Mouse (Mus musculus): ENCODE data around the gene Mesp1.
"Not testable (repeated sequence)": the region's sequence is repeated elsewhere in the genome, so short reads cannot be mapped to it uniquely, and the experiment has no call there.

Mesp1 gene

DNA sequence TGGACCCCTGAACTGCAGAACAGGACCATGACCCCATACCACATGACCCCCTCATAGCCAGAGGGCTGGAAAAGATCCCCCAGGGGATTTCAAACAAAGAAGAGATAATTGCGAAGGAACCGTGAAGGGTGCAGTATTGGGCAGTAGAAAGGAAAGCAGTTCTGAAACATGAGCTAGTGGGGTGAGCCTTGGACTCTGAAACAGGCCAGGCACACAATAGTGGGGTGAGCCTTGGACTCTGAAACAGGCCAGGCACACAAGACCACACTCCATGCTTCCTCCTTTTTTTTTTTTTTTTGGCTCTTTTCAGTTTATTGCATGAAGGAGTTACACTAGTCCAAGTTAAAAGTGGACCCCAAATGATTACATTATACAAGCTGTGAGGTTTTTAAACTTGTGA lies 3.8 kb downstream of the Mesp1 start:
- in situ Hi-C loops (cut with MboI) = not testable (repeated sequence)

- in situ Hi-C loops (cut with MboI) = no loop called here
Observed at GRCm38 (mm10) chr7:79786295-79786694, 7.3 kb downstream of the Mesp1 start.

DNA sequence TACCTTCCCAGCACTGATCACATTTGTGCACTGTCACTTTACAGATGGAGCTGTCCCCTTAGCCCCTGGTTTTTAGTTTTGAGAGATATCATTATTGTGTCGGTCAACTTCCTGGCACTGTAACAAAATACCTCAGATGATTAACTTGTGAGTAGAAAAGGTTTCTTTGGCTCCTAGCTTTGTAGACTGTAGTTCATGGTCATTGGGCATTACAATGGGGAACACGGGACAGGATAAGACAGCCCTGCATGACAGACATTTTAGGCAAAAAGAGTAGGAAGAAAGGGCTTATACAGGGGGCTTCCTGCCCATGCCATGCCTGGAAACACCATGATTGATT lies 11.1 kb downstream of the Mesp1 start:
- in situ Hi-C loops (cut with MboI) = no loop called here

DNA sequence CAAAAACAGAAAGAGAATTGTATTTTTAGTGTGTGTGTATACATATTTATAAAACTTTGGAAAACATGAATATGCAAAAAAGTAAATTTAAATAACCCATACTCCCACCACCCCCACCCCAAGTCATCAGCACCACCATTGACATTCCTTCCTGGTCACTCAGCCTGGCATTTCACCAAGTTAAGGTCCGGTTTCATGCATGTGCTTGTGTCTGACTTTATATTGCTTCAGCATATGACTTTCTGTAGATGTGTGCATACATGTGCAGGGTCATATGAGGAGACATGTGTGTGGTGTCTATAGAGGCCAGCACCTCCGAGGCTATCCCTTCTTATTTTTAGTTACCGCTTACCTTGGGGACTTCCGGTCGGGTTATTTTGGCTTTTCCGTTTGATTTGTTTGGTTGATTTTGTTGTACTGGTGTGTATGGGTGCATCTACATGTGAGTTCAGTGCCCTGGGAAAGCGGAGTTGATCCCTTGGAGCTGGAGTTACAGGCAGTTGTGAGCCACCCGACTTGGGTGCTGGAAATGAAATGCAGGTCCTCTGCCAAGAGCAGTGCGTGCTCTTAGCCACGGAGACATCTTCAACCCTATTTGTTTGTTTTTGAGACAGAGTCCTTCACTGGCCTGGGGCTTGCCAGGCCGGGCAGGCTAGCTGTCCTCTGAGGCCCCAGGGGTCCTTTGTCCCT lies 11.6 kb downstream of the Mesp1 start:
- in situ Hi-C loops (cut with MboI) = no loop called here

- in situ Hi-C loops (cut with MboI) = no loop called here
Observed at GRCm38 (mm10) chr7:79780647-79781626, 12.7 kb downstream of the Mesp1 start.

DNA sequence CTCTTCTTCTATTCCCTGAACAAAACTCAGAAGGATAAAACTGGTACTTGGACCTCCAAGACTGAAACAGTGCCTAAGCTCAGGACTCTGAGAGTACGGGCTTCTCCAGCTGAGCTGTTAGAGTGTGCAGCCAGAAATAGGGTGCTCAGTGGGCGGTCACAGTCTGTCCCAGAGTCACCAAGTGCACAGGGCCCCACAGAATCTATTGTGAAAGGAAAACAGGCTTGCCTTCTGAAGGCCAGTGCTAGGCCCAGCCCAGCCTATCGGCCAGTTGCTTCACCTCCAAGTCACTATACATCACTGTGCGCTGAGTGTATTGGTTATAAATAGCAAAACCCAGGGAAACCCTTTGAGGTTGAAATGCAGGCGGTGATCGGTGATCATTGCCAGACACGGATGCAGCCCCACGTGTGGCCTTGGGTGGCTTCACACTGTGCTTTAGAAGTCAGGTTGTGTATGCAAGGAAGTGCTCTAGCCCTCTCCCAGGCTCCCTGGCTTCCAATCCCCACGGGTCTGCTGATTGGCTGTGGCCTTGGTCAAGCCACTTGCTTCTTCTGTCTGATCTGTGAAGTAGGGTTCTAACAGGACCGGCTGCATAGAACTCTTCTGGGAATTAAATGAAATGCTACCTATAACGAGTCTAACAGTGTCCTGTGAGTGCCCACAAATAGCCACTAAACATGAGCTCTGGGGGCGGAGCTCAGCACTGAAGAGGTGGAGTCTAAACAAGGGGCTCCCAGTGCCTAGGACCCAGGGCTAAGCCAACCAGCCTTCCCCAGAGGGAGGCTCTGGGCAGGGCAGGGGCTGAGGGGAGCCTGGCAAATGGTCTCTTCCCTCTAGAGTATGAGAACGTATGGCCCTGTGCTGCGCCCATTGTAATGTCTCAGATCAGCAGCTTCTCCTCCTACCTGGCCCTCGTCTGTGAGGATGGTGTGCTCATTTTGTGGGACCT lies 21.8 kb downstream of the Mesp1 start:
- in situ Hi-C loops (cut with MboI) = no loop called here

GRCm38 (mm10) chr7:79769664-79770063 lies 23.9 kb downstream of the Mesp1 start:
- in situ Hi-C loops (cut with MboI) = no loop called here

DNA sequence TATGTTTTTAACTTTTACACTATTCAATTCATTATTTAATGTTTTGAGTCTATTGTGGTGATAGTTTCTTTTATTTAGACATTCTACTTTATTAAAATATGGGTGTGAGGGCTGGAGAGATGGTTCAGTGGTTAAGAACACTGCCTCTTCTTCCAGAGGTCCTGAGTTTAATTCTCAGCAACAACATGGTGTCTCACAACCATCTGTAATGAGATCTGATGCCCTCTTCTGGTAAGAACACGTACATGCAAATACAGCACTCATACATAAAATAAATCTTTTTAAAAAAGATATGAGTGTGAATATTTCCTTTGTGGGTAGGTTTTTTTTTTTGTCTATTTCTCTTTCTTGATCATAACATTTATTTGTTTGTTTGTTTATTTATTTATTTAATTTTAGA lies 27.6 kb downstream of the Mesp1 start:
- in situ Hi-C loops (cut with MboI) = no loop called here

DNA sequence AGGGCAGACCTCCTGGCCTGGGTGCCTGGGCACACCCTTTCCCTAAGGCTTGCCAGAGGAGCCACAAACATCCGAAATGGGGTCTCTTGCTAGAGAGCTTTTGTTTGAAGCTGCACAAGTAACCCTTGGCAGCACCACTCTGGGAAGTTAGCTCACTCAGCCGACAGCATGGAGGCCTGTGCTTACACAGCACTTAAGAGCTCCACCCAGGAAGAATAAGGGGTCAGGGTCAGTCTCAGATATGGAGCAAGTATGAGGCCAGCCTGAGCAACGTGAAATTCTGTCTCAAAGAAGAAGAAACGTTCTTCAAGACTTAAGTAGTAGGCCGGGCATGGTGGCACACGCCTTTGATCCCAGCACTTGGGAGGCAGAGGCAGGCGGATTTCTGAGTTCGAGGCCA lies 31.5 kb downstream of the Mesp1 start:
- in situ Hi-C loops (cut with MboI) = no loop called here

DNA sequence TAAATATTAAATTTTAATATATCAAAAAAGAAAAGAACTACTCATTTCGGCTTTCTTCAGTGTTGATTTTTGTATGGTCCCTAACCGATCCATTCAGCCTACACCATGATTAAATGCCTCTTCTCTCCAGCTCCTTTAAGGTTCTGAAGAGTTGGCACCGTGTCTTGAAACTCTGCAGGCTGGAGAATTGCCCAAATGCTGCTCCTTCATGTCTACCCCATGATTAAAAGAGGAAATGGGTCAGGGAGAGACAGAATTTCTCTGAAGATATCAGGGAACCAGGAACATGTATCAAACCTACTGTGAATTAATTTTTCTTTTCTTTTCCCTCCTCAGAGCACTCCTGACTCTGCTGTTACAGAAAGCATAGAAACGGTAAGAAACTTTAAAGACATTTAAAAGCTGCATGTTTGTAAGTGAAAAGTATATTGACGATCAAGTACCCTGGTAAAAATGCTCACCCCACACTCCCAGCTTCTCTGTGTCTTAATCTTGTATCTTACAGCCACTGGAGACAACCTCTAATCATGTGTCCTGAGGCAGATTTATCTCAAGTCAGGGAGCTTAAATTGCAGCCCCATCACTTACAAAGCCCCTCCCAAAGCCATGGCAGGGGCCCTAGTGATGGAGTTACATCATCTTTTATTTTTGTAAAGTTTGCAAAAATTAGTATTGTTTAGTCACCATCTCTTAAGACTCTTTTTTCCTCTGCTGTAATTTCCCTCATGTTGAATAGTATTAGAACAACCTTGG lies 32.3 kb downstream of the Mesp1 start:
- in situ Hi-C loops (cut with MboI) = no loop called here

DNA sequence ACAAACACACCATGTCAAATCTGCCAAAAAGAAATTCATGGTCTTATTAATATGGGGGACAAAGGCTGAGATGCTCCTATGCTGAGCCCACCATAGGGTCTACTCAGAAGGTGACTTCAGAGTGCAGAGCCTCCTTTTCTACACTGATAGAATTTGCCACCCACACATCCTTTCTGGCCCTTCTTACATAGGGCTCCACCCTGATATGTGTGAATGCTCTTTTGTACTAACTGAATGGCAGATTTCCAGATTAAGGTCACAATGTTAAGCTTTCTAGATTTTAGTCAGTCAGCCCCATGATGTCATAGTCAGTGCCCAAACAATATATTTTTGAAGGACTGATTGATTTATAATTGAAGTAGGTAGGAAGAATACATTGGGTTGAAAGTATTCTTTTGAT lies 33.8 kb downstream of the Mesp1 start:
- in situ Hi-C loops (cut with MboI) = no loop called here

DNA sequence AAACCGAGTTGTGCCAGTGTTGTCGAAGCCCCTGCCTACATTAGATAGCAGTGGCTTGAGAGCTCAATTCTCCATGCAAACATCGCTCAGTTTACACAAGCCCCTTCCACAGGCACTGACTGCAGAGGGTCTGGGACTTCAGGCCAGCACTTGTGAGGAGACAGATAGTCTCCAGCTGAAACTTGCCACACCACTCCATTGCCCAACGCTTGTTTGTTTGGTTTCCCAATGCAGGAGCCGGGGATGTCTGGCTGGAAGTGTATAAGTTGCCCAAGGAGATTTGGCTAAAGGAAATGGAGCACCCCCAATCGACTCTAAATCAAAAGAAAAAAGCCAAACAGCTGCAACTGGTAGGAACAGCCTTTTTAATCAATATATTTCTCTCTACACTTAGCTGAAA lies 35.4 kb downstream of the Mesp1 start:
- in situ Hi-C loops (cut with MboI) = no loop called here

DNA sequence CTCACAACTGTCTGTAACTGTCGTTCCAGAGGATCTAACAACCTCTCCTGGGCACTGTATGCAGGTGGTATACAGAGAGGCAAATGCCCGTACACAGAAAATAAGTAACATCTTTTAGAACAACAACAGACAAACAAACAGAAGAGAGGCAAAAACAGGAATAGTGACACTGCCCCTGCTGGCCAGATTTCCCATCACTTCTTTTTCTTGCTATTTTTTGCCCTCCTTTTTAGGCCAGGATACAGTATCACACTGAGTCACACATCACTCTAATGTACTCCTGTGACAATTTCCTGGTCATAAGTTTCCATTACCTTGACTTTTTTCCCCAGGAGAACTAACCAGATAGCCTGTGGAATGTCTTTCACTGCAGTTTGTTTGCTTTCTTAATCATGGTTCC lies 37.3 kb downstream of the Mesp1 start:
- in situ Hi-C loops (cut with MboI) = no loop called here

- in situ Hi-C loops (cut with MboI) = no loop called here
Observed at GRCm38 (mm10) chr7:79749511-79749910, 44.1 kb downstream of the Mesp1 start.

DNA sequence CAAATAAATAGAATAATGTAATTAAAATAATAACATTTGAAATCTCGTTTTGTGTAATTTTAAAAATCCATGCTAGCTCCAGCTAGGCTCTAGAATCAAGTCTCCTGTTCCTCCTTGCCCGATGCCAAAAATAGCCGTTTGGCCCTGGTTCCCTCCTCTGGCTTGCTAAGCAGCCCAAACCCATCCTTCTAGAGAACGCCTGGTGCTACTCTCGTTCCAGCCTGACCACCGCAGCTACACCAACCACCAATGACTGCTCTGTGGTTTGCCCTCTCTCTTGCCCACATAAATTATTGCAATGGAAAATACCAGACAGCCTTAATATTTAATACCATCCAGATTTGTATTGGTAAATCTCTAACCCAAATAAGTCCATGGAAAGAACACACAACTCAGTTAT lies 45.9 kb downstream of the Mesp1 start:
- in situ Hi-C loops (cut with MboI) = no loop called here

GRCm38 (mm10) chr7:79744585-79744984 lies 49.0 kb downstream of the Mesp1 start:
- in situ Hi-C loops (cut with MboI) = no loop called here

DNA sequence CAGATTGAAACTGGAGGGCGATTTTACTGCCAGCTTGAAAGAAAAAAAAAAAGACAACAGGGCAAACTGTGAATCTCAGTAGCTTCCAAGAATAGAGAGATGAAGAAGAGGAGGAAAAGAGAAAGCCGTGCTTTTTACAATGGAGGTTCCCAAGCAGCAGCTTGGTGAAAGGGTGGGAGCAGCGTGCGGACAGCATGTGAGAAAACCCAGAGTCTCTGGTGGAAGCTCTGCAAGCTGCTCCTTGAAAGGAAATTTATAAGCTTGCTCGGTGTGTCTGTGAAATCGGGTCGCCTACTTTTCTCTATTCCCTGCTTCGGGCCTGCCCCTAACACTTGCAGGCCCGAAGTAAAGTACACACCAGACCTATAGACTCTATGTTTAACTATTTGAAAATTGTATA lies 49.5 kb downstream of the Mesp1 start:
- in situ Hi-C loops (cut with MboI) = no loop called here

DNA sequence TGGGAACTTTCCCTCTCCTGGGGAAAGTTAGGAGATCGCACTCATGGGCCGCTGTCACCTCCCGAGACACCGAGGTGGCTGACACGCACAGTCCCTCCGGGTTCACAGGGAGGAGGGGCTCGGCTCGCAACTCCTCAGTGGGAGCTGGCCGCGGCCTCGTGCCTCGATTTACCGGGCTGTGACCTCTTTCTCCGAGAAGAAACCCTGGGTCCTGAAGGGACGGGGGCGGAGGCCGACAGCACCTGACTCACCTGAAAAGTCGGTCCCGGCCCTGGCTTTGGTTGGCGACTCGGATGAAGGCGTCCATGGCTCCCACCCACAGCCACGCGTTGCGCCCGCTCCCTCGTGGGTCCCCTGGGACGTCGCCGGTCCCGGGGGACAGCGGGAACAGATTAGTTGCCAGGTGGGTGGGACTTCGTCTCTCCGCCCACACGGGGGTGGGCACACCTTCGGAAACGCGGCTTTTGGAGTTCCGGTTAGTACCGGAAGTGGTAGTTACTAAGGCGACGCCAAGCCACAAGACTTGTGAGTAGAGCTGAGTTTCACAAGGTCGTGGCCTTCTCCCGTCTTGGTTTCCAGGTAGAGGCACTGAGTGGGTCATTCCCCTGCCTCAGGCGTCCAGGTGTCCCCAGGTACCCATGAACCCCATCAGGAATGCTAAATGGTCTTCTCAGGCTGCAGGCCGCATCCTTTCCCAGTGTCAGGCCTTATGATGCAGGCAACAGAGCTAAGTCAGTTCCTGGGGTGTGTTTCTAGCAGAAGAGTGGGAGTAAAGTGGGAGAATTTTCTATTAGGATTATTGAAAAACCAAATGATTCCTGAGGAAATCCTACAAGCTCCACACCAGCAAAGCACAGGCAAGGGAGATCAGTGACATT lies 50.7 kb downstream of the Mesp1 start, which contains the start of the genes Pex11a and Wdr93:
TSS of gene Pex11a (minus strand) at position 473 of the 878 bp plus-strand sequence.
TSS of gene Wdr93 (plus strand) at position 505 of the 878 bp plus-strand sequence.
- in situ Hi-C loops (cut with MboI) = no loop called here

- in situ Hi-C loops (cut with MboI) = no loop called here
Observed at GRCm38 (mm10) chr7:79742277-79742658, 51.3 kb downstream of the Mesp1 start.
